Mouse (Mus musculus) ES-E14 (cell line): Measurements from ENCODE around the gene Gm11020. TPM values are rescaled to one million over a fixed set of nuclear protein-coding genes. Genes with fewer than 3 reads are reported as not detected.

Experiments
- DNase-seq: peaks from one replicate; pipeline ENCODE4 v3.0.0-alpha.2; 2013; ENCODE audit warnings: low read depth, low spot score
- H3K27ac ChIP-seq: 2 replicates; pipeline ENCODE4 v1.5.1; 2012; ENCODE audit warnings: low read depth, mild to moderate bottlenecking, low read length, moderate library complexity, mixed read lengths; ENCODE audit not compliant: poor library complexity, insufficient read depth, severe bottlenecking
- H3K36me3 ChIP-seq: 2 replicates; pipeline ENCODE4 v1.6.1; 2012; ENCODE audit warnings: mild to moderate bottlenecking, low read length, moderate library complexity, mixed read lengths; ENCODE audit not compliant: control insufficient read depth, poor library complexity, insufficient read depth, severe bottlenecking
- H3K4me1 ChIP-seq, 2 experiments: fragments of 150-350 bp in 1 of 2; sonication (generic) in 1 of 2; 2 replicates each; pipeline ENCODE4 v1.6.1; 2012; ENCODE audit warnings: low read length in 2 of 2, mild to moderate bottlenecking in 1 of 2, mixed read lengths in 1 of 2; ENCODE audit not compliant: control insufficient read depth in 2 of 2, insufficient read depth in 2 of 2, poor library complexity in 1 of 2
- H3K4me3 ChIP-seq, 2 experiments: fragments of 150-350 bp in 1 of 2; sonication (generic) in 1 of 2; 2 replicates each; pipeline ENCODE4 v1.5.1; 2012; ENCODE audit warnings: low read length in 2 of 2, low read depth in 1 of 2, mild to moderate bottlenecking in 1 of 2, mixed read lengths in 1 of 2; ENCODE audit not compliant: insufficient read depth in 1 of 2, poor library complexity in 1 of 2, severe bottlenecking in 1 of 2
- H3K9ac ChIP-seq: 2 replicates; pipeline ENCODE4 v1.6.1; 2012; ENCODE audit warnings: low read depth, mild to moderate bottlenecking, low read length, mixed read lengths; ENCODE audit not compliant: poor library complexity, insufficient read depth, severe bottlenecking
- H3K9me3 ChIP-seq: fragments of 150-350 bp; sonication (generic); 2 replicates; pipeline ENCODE4 v1.6.1; 2012; ENCODE audit warnings: low read depth, mild to moderate bottlenecking, low read length; ENCODE audit not compliant: control insufficient read depth, insufficient read depth
- CHD2 ChIP-seq: IDR thresholded peaks from 2 replicates; pipeline ENCODE4 v1.6.1; 2014; ENCODE audit warnings: mild to moderate bottlenecking, low read depth, low read length, inconsistent platforms
- HCFC1 ChIP-seq: IDR thresholded peaks from 2 replicates; pipeline ENCODE4 v1.6.1; 2012; ENCODE audit warnings: low read length, inconsistent platforms, borderline replicate concordance; ENCODE audit not compliant: insufficient read depth
- MAFK ChIP-seq: IDR thresholded peaks from 2 replicates; pipeline ENCODE4 v1.6.1; 2014; ENCODE audit warnings: mild to moderate bottlenecking, low read depth, low read length, inconsistent platforms; ENCODE audit not compliant: insufficient read depth
- ZC3H11A ChIP-seq: IDR thresholded peaks from 2 replicates; pipeline ENCODE4 v1.6.1; 2012; ENCODE audit warnings: low read depth, mild to moderate bottlenecking, inconsistent platforms, low read length, borderline replicate concordance
- ZNF384 ChIP-seq: IDR thresholded peaks from 2 replicates; pipeline ENCODE4 v1.6.1; 2012; ENCODE audit warnings: low read depth, low read length, inconsistent platforms
- in situ Hi-C, 2 experiments: fragments of 600-800 bp; cut with MboI; formaldehyde crosslinking; loops; one replicate each; pipeline ENCODE4 v1.15.1; 2025; ENCODE audit warnings: low sequenced_read_pairs in 2 of 2, inconsistent platforms in 1 of 2; ENCODE audit not compliant: unreplicated experiment in 2 of 2
- total RNA-seq: library from RNA; depleted of rRNA; stranded (reverse); fragments of 300-350 nt; gene quantifications from 2 replicates; pipeline ENCODE4 v1.2.3, GENCODE M21; 2012

The Gm11020 gene
- total RNA-seq, 1 experiment = not detected

DNA sequence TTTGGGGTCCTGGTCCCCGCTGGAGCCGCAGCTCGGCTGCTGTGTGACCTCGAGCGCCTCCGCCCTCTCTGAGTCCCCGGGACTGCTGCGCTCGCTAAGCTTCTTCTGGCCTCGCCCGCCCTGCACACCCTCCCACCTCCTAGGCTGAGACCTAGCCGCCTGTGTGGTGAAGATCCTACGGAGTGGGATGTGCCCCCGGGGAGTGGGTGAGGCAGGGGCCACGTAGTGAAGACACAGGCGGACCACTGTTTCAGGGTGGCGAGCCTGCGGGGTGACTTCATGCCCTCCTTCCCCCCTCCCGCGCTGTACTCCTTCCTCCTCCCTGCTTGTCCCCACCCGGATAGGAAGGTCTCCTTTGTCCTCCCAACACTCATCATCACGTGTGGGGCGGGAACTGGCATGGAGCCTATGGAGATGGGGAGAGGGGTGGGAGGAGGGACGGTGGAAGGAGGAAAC lies 19.8 kb downstream of the Gm11020 start:
- H3K27ac ChIP-seq = no peak overlapping the region
- TF ChIP-seq ZC3H11A (no peak), CHD2 (no peak), MAFK (no peak), HCFC1 (no peak), ZNF384 (no peak)
- H3K4me1 ChIP-seq = peaks cover 0 to 13% of the 10 kb centered on the region in 2 experiments; a peak in 2 of 4 replicates
- in situ Hi-C loops = no loop called here
- H3K9ac ChIP-seq = peak overlapping the region; percentile 63
- H3K4me3 ChIP-seq = peak overlapping the region; percentile 59 to 72
- DNase-seq = peak; percentile 69
- no peaks in the 10 kb centered on the region for H3K36me3 ChIP-seq
- no peaks in the 10 kb centered on the region for H3K9me3 ChIP-seq

DNA sequence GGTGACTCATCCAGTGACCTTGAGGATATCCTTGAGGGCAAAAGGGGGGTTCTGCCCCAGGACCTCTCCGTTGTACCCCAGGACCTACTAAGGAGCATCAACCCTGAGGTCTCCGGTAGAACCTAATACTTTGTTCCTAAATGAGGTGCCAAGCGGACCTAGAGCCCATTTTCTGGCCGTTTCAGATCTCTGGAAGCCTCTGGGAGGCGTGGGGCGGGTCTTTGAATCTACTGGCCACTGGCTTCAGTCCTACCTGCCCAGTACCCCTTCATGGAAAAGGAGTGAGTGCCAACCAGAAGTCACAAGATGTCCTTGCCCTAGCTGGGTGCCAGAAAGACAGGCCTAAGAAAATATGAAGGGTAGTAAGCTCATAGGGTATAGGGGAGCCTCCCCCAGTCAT lies 20.3 kb downstream of the Gm11020 start:
- Histone ChIP-seq H3K9ac (no peak overlapping the region), H3K36me3 (no peaks in the 10 kb centered on the region), H3K4me3 (peak overlapping the region; percentile 59 to 72; a peak in 3 of 4 replicates), H3K4me1 (peaks cover 0 to 13% of the 10 kb centered on the region in 2 experiments; a peak in 2 of 4 replicates), H3K9me3 (no peaks in the 10 kb centered on the region), H3K27ac (no peak overlapping the region)
- no peak for DNase-seq
- TF ChIP-seq ZC3H11A = no peak
- TF ChIP-seq ZNF384 = no peak
- TF ChIP-seq CHD2 = no peak
- no peak for TF ChIP-seq HCFC1
- TF ChIP-seq MAFK = no peak
- in situ Hi-C loops = no loop called here

- in situ Hi-C loops = no loop called here
- Histone ChIP-seq H3K4me1 (peaks cover 0 to 15% of the 10 kb centered on the region in 2 experiments; a peak in 2 of 4 replicates), H3K9me3 (no peaks in the 10 kb centered on the region), H3K9ac (no peak overlapping the region), H3K36me3 (no peaks in the 10 kb centered on the region), H3K27ac (no peak overlapping the region), H3K4me3 (no peak overlapping the region)
- TF ChIP-seq ZNF384 = no peak
- no peak for TF ChIP-seq HCFC1
- TF ChIP-seq MAFK = no peak
- TF ChIP-seq ZC3H11A = no peak
- no peak for TF ChIP-seq CHD2
- no peak for DNase-seq
These were observed 21.1 kb downstream of the Gm11020 start for GRCm38 (mm10) chr8:104342426-104342825.

DNA sequence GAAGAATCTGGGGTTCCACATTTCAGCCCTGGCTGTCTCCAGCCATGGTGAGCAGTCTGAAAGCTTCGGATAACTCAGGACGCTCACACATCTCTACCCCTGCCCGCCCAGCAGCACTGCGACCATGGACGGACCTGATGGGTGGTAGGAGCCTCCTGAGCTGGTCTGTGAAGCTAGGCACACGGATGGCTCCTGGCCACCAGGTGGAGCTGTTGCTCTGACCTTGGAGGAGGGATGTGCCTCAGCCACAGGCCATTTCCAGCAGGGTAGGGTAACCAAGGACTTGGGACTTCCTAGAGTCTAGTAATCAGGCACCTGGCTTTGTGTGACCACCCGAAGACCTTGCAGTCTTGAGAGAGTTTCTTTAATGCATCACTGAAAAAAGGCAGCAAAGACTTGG lies 22.6 kb downstream of the Gm11020 start:
- in situ Hi-C loops = no loop called here
- no peak overlapping the region for H3K9ac ChIP-seq
- no peaks in the 10 kb centered on the region for H3K9me3 ChIP-seq
- peak; percentile 81 for DNase-seq
- peaks cover 5% of the 10 kb centered on the region; the same call in 1 of the 2 replicates for H3K36me3 ChIP-seq
- H3K27ac ChIP-seq = no peak overlapping the region
- peaks cover 0 to 15% of the 10 kb centered on the region in 2 experiments; a peak in 2 of 4 replicates for H3K4me1 ChIP-seq
- no peak overlapping the region for H3K4me3 ChIP-seq
- TF ChIP-seq ZNF384 = no peak
- peak; percentile 56; the same call in 1 of the 2 replicates for TF ChIP-seq ZC3H11A
- TF ChIP-seq CHD2 = no peak

DNA sequence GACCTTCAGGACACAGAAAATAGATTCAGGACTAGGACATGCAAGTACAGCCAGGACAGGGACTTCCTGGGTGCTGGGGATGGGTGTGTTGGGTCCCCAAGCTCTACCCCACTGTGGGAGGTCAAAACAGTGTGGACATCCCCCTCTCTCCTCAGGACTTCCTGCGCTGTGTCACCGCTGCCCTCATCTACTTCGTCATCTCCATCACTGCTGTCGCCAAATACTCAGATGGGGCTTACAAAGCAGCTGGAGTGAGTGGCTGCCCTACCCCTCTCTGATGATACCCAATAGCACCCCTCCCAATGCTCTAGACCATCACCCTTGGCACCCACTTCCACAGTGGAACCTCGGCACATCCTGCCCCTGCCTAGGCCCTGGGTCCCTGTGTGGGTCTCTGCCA lies 23.3 kb downstream of the Gm11020 start:
- H3K36me3 ChIP-seq = peaks cover 5% of the 10 kb centered on the region; the same call in 1 of the 2 replicates
- no peak overlapping the region for H3K4me3 ChIP-seq
- H3K9me3 ChIP-seq = no peaks in the 10 kb centered on the region
- H3K9ac ChIP-seq = no peak overlapping the region
- DNase-seq = no peak
- no peak overlapping the region for H3K27ac ChIP-seq
- peaks cover 0 to 14% of the 10 kb centered on the region in 2 experiments; a peak in 2 of 4 replicates for H3K4me1 ChIP-seq
- TF ChIP-seq MAFK (no peak), CHD2 (no peak), ZC3H11A (no peak), HCFC1 (no peak), ZNF384 (no peak)
- in situ Hi-C loops = no loop called here
